Mouse (Mus musculus) frontal cortex, postnatal 25 days (tissue): Measurements from ENCODE around the gene Sub1.

Experiments
- DNase-seq, 2 experiments: peaks; one replicate each; pipeline ENCODE4 v3.0.0; 2022; ENCODE audit warnings: low spot score in 2 of 2

Sub1 gene

DNA sequence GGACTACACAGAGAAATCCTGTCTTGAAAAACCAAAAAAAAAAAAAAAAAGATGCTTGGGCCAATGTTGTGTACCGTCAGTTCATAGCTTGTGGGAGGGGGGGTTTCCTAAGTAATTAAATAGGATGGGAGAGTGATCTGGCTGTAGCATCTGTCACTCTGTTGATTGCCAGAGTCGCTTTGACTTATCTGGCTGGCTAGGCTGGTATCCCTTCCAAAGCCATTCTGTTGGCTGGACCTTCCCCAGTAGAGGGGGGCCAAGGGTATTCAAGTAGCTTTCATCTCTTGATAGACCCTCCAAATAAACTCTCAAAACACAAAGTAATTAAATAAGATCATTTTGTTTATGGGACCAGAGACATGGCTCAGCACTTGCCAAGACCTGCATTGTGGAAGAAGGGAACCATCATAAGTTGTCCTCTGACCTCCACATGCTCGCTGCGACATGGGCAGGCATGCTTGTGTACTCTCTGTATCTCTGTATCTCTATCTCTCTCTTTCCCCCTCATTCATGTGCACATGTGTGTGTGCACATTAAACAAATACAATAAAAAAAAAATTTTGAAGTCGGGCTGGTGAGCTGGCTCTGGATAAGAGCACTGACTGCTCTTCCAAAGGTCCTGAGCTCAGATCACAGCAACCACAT is 31.5 kb downstream of the Sub1 start:
- no peak for DNase-seq

DNA sequence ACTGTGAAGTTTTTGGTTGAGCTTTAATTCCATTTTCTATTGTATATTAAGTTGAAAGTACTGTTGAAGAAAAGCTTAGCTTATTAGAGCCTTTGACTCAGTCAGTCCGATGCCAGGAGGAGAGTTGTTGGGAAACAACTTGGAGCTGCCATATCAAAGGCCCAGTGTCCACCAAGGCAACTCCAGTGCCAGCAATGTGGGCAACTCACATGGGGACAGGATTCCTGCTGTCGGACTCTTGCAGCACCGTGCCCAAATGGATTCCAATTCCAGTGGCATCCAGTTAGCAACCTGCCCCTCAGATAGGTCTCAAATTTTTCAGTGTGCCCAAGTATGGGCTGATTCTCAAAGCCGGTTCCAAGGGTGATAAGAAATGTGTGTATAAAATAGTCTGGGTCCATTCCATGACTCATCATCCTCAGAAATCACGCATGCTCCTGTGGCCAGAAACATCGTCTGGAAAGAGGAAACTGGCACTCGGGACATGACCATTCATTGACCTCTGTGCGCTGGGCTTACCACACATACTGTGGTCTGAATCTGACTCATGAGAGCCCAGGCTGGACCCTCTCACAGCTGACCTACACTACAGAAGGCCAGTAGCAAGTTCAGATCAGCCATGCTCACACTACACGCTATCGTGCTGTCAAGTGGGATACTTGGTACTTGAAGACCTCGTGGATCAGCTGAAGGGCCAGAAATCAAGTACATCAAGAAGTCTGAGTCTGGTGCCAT is 32.8 kb downstream of the Sub1 start:
- DNase-seq: no peak

DNA sequence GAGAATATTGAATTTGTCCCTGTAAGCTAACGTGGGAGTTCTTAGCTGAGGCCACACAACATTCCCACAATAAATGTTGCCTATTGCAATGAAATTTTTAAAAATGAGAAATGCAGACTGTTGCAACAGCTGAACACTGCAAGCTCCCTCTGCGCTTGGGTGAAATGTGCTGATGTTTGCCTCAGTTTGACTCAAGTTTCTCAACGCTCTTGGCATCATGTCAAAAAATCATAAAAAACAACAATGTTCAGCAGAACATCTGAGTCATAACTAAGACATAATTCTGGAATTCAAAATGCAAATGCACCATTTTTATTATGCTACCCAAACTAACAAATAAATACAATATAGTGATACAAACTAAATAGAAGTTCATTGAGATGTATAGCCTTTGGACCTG is 37.1 kb downstream of the Sub1 start:
- DNase-seq: no peak

DNA sequence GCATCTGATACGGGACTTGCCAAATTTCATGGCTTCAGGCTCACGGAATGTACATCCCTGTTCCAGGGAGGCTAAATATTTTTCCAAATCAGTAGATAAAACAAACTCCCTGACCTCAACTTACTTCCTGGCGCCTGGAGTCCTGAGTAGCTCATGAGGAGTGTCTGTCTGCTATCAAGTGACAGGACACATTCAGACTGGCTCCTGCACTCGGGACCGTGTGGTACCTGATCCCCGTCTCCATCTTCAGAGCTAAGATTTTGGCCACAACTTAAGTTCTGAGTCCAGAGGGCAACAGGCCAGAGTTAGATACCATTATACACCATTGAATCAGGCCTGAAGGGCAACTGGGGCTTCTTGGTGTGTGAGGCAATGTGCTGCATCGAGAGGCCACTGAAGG is 40.7 kb downstream of the Sub1 start:
- DNase-seq: no peak

DNA sequence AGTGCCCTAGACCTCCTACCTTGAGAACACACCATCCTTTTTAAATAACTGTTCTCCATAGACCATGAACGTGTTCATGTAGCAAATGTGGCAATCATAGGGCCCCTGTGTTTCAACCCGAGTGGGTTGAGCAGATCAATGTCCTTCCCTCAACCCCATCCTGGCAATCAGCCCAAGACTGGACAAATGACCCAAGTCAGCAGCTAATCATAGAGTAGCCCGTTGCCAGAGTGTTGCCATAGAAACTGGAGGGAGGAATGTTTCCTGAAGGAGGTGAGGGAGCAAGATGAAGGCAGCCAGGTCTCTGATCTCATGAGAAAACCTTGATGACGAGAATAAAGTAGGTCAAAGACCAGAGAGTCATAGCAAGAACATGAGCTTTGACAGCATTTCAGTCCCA is 42.6 kb downstream of the Sub1 start:
- DNase-seq: no peak

DNA sequence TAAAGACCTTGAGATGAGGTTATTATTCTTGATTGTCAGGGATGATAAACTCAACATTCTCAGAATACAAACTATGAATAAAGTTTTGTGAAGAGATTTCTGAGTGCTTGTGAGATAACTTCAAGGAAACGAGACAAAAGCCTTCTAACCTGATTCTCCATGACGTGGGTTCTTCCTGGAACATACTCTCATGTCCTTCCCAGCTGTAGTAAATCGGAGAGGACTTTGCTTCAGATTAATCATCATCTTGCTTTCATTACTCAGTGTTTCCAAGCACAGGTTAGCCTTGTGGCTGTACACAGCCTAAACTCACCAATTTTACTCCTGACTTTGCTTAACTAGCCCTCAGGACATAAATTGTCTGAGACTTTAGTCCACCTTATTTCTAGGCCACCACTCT is 44.6 kb downstream of the Sub1 start:
- DNase-seq: no peak

DNA sequence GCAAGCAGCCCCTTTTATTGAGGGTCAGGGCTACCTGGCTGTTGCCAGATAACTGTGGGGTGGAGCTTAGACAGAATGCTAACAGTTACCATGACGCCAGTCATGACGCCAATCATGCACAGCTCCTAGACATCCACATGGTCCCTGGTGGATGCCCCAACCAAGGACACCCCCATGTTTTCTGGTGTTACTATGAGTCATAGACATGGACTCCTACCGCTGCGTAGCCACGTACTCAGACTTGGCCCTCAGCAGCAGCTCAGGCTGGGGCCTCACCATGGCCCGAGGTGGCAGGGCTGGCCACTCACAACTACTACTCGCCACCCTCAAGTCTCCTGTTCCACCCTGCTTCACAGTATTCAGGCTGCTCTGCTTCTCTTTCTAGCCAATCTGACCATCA is 45.6 kb downstream of the Sub1 start:
- DNase-seq: no peak

DNA sequence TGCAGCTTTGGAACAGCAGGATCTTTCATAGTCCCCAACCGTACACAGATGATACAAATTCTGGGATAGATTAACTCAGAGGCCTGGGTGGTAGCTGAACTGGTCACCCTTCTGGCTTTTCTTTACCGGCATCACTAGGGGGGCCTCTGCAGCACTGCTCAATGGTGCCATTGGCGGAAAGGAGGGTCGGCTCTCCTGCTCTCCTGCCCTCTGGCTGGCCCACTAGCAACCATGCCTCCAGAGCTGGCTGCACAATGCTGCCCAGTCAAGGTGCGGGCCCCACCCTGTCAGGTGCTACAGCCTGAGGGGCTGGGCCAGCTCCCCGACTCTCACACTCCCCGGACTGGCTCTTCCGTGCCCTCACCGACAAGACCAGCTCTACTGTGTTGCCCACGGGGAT is 46.6 kb downstream of the Sub1 start:
- DNase-seq: no peak

DNA sequence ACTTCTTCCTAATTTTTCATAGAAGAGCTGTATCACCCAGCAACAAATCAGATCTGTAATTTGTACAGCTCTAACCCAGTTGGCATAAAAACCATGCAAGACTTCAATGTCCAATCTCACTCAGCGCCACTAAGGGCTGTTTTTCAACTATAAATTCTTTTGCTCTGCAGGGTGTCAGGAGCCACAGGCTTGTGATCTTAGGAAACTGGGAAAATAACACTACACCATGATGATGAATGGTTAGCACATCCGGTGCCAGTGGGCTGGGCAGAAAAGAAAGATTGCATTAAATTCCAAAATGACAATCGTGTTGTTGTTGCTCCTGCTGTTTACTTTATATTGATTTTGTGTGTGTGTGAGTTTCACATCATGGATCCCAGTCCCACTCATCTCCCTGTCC is 47.3 kb downstream of the Sub1 start:
- no peak for DNase-seq

DNA sequence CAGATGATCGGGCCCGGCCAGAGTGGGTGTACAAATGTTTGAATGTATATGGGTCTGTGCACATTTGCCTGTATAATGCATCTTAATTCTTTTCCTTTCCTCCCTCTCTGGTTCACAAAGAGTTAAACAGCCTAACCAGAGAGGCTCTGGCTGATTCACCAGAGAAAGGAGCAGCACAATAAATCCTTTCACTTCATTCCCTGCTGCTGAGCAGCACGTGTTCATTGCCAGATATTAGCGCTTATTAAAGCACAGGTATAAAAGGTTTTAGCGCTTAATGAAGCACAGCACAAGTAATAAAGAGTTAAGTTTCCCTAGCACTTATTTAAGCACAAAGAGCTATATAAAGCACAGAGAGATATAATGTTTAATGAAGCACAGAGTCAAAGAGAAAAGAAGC is 55.9 kb downstream of the Sub1 start:
- no peak for DNase-seq
